In the genomic region with DNA sequence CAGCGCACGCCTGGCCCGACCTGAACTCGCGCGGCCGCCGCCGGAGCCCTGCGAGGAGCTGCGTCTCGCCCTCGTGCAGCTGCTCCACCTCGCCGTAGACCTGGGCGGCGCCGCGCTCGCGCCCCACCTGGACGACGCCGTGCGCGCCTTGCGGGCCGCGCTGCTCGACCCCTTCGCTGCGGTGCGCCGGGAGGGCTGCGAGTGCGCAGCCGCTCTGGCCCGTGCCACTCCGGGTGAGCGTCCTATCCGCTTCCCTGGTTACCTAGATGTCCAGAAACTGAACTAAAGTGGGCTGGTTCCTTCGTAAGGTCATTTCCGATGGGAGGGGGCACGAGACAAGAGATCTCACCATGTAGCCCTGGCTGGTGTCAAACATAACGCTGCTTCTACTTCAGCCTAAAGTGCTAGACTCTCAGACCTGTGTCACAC, we compare ENCODE assay signal across 8 mouse cellular contexts. TPM values are rescaled to one million over a fixed set of nuclear protein-coding genes. Genes with fewer than 3 reads are reported as not detected.
DNase-seq lines count a peak whose midpoint lies in the region; ATAC-seq and TF ChIP-seq lines count a peak whose summit lies in the region.

No protein-coding gene starts in this region.

- peak overlapping the region; percentile 84 for H3K9ac ChIP-seq in liver, adult 2 months (ENCODE audit: low read depth, low read length)
- peak overlapping the region; percentile 71 for H3K9ac ChIP-seq in neural tube, embryonic 14.5 days (replicated peaks; ENCODE audit: low read depth, low read length)

- DNase-seq in cerebellum, adult 9-10 months: no peak
- peak; percentile 57 to 59 for DNase-seq in cerebellum, postnatal 10 days
- DNase-seq in hindbrain, embryonic 10.5 days (ENCODE audit: low spot score): no peak
- DNase-seq in liver, adult 2 months (ENCODE audit: extremely low read depth, low read depth, low spot score): peak; percentile 5
- peak; percentile 67 for DNase-seq in yolk sac, embryonic 10.5 days (ENCODE audit: low spot score)

- WGBS in hindbrain, embryonic 10.5 days: under 1% methylated on average over 45 of the region's 45 CpGs
- under 1% methylated on average over 45 of the region's 45 CpGs for WGBS in liver, adult 2 months
- 1% methylated on average over 44 of the region's 45 CpGs for WGBS in neural tube, embryonic 14.5 days

- H3K27me3 ChIP-seq in C2C12 (ENCODE audit: control insufficient read depth, insufficient read depth, insufficient read length): no peaks in the 10 kb centered on the region
- no peaks in the 10 kb centered on the region for H3K27me3 ChIP-seq in hindbrain, embryonic 10.5 days (ENCODE audit: insufficient read depth, poor library complexity, severe bottlenecking)
- no peaks in the 10 kb centered on the region for H3K27me3 ChIP-seq in liver, adult 2 months (ENCODE audit: control insufficient read depth, insufficient read depth, low read length)
- no peaks in the 10 kb centered on the region for H3K27me3 ChIP-seq in neural tube, embryonic 14.5 days (ENCODE audit: control insufficient read depth, insufficient read depth, low read length)

- peaks cover 17% of the 10 kb centered on the region for H3K79me3 ChIP-seq in C2C12 (ENCODE audit: low read depth)

- peaks cover 21% of the 10 kb centered on the region for H3K4me1 ChIP-seq in hindbrain, embryonic 10.5 days (replicated peaks)
- peaks cover 3% of the 10 kb centered on the region; the same call in 1 of the 2 replicates for H3K4me1 ChIP-seq in liver, adult 2 months (ENCODE audit: control insufficient read depth, insufficient read depth, low read length)
- H3K4me1 ChIP-seq in neural tube, embryonic 14.5 days (ENCODE audit: control insufficient read depth, insufficient read depth, low read length): peaks cover 10% of the 10 kb centered on the region

- peak overlapping the region; percentile 96 for H3ac ChIP-seq in C2C12 (ENCODE audit: control insufficient read depth, insufficient read length, low read depth)

- H3K9me3 ChIP-seq in hindbrain, embryonic 10.5 days: no peaks in the 10 kb centered on the region
- H3K9me3 ChIP-seq in neural tube, embryonic 14.5 days (ENCODE audit: control insufficient read depth, low read length): no peaks in the 10 kb centered on the region

- peak; percentile 8; the same call in 1 of the 2 replicates for ATAC-seq in cerebellum, adult (ENCODE audit: insufficient number of reproducible peaks, low FRiP score, low TSS enrichment)
- peak; percentile 25; the same call in 1 of the 2 replicates for ATAC-seq in neural tube, embryonic 14.5 days (ENCODE audit: low read depth)

- H3K27ac ChIP-seq in hindbrain, embryonic 10.5 days: peak overlapping the region; percentile 87
- no peak overlapping the region for H3K27ac ChIP-seq in liver, adult 2 months (replicated peaks; ENCODE audit: insufficient read depth, low read depth, low read length)
- H3K27ac ChIP-seq in neural tube, embryonic 14.5 days (ENCODE audit: low read depth, low read length): peak overlapping the region; percentile 57; the same call in 1 of the 2 replicates

- H3K36me3 ChIP-seq in C2C12 (ENCODE audit: control insufficient read depth, insufficient read depth): peaks cover 31% of the 10 kb centered on the region
- peaks cover 42% of the 10 kb centered on the region for H3K36me3 ChIP-seq in hindbrain, embryonic 10.5 days
- no peaks in the 10 kb centered on the region; the same call in 1 of the 2 replicates for H3K36me3 ChIP-seq in liver, adult 2 months (ENCODE audit: control insufficient read depth, insufficient read depth, low read length)
- peaks cover 22% of the 10 kb centered on the region for H3K36me3 ChIP-seq in neural tube, embryonic 14.5 days (ENCODE audit: control insufficient read depth, insufficient read depth, low read length)

- no peak for TF ChIP-seq CTCF in C2C12 (IDR thresholded peaks at IDR 0.05; ENCODE audit: control insufficient read depth, insufficient read depth, insufficient read length)
- no peak for TF ChIP-seq CTCF in liver, adult 2 months (IDR thresholded peaks at IDR 0.05; ENCODE audit: low read depth, low read length)

- peaks cover 18% of the 10 kb centered on the region for H3K79me2 ChIP-seq in C2C12 (ENCODE audit: control insufficient read depth, insufficient read depth)
- H3K79me2 ChIP-seq in liver, adult 2 months (ENCODE audit: control insufficient read depth, insufficient read depth, low read length): no peaks in the 10 kb centered on the region

- no peak for TF ChIP-seq POLR2A in liver, adult 2 months (IDR thresholded peaks at IDR 0.05; ENCODE audit: extremely low read depth, insufficient read depth, low read length)

- H3K4me2 ChIP-seq in neural tube, embryonic 14.5 days (ENCODE audit: low read depth, low read length): peak overlapping the region; percentile 89

- H3K4me3 ChIP-seq in C2C12 (ENCODE audit: insufficient read depth, poor library complexity, severe bottlenecking): peak overlapping the region; percentile 80
- H3K4me3 ChIP-seq in hindbrain, embryonic 10.5 days: peak overlapping the region; percentile 91
- H3K4me3 ChIP-seq in liver, adult 2 months (ENCODE audit: insufficient read depth, low read depth, low read length): peak overlapping the region; percentile 69
- peak overlapping the region; percentile 87 for H3K4me3 ChIP-seq in neural tube, embryonic 14.5 days (ENCODE audit: low read depth, low read length)

TF ChIP-seq in C2C12, 6 proteins besides CTCF, POLR2A, EP300 and RAD21:
- no peak for TF ChIP-seq MYOG (IDR thresholded peaks at IDR 0.05; ENCODE audit: control insufficient read depth, extremely low read depth, insufficient read length)
- TF ChIP-seq CEBPB (IDR thresholded peaks at IDR 0.05; ENCODE audit: low read depth): no peak
- TF ChIP-seq USF1 (IDR thresholded peaks at IDR 0.05; ENCODE audit: low read depth): no peak
- TF ChIP-seq MYOD1 (IDR thresholded peaks at IDR 0.05; ENCODE audit: control insufficient read depth, insufficient read length, low read depth): no peak

RNA-seq across cellular contexts. Expression of gene Dnaaf5, which starts 0.6 kb away (rescaled TPM):
- 32.6 TPM for polyA plus RNA-seq in C2C12 (2012; fragmentation: generic; extraction: Trizol)
- 8.7 and 10.3 TPM in 2 replicates for polyA plus RNA-seq in hindbrain, embryonic 10.5 days (2016; fragmentation: Nextera tagmentation; extraction: Ambion mirVana)
- total RNA-seq in liver, adult 2 months (2014; rRNA removed): 2.7 and 3.5 TPM in 2 replicates
- polyA plus RNA-seq in liver, adult 2 months (2012; rRNA removed): 8.1 and 9.0 TPM in 2 replicates
- 3.6 and 4.1 TPM in 2 replicates for polyA plus RNA-seq in neural tube, embryonic 14.5 days (2014; fragmentation: Nextera tagmentation; extraction: Ambion mirVana)

RNA-seq across cellular contexts. Expression of gene Prkar1b, which starts 0.8 kb away (rescaled TPM):
- polyA plus RNA-seq in C2C12 (2012; fragmentation: generic; extraction: Trizol): 1.7 TPM
- 11.7 and 28.8 TPM in 2 replicates for polyA plus RNA-seq in hindbrain, embryonic 10.5 days (2016; fragmentation: Nextera tagmentation; extraction: Ambion mirVana)
- 0.37 and 0.67 TPM in 2 replicates for total RNA-seq in liver, adult 2 months (2014; rRNA removed)
- polyA plus RNA-seq in liver, adult 2 months (2012; rRNA removed): 0.22 and 0.60 TPM in 2 replicates
- polyA plus RNA-seq in neural tube, embryonic 14.5 days (2014; fragmentation: Nextera tagmentation; extraction: Ambion mirVana): 207 and 212 TPM in 2 replicates

RNA-seq across cellular contexts. Expression of gene Sun1, which starts 49.8 kb away (rescaled TPM):
- polyA plus RNA-seq in C2C12 (2012; fragmentation: generic; extraction: Trizol): 39.4 TPM
- polyA plus RNA-seq in hindbrain, embryonic 10.5 days (2016; fragmentation: Nextera tagmentation; extraction: Ambion mirVana): 44.1 and 50.2 TPM in 2 replicates
- total RNA-seq in liver, adult 2 months (2014; rRNA removed): 15.6 and 15.8 TPM in 2 replicates
- polyA plus RNA-seq in liver, adult 2 months (2012; rRNA removed): 6.7 and 8.8 TPM in 2 replicates
- 49.5 and 51.3 TPM in 2 replicates for polyA plus RNA-seq in neural tube, embryonic 14.5 days (2014; fragmentation: Nextera tagmentation; extraction: Ambion mirVana)

Comparison
In these comparisons a context has a peak if more than half of its experiments do, and no peak if none do; other contexts are left out.
1. DNase-seq: peak in cerebellum, postnatal 10 days (2 of 2), liver, adult 2 months (single experiment) and yolk sac, embryonic 10.5 days (single experiment); none in cerebellum, adult 9-10 months (single experiment) and hindbrain, embryonic 10.5 days (single experiment).
2. Peak in every context shown above with its lines, with median percentiles within 50 percentile points of each other: H3K4me3 ChIP-seq.